Mouse (Mus musculus) layer of hippocampus, adult 11-12 months (tissue): ENCODE results near the gene Atox1.
A peak's percentile ranks its signal among the peaks of the same experiment; 100 is the strongest.
"Not testable (repeated sequence)": the region's sequence is repeated elsewhere in the genome, so short reads cannot be mapped to it uniquely, and the experiment has no call there.

ENCODE experiments used
- DNase-seq: peaks from one replicate; pipeline ENCODE4 v3.0.0; 2022; ENCODE audit warnings: low spot score

Atox1 gene

GRCm38 (mm10) chr11:55450311-55450710 lies 10.7 kb downstream of the Atox1 start:
- no peak for DNase-seq

GRCm38 (mm10) chr11:55449531-55449930 lies 11.5 kb downstream of the Atox1 start:
- DNase-seq = no peak

- peak; percentile 84 for DNase-seq
Observed at GRCm38 (mm10) chr11:55446579-55446978, 14.5 kb downstream of the Atox1 start.

- DNase-seq = peak; percentile 76
Observed at GRCm38 (mm10) chr11:55444772-55445171, 16.3 kb downstream of the Atox1 start.

GRCm38 (mm10) chr11:55439718-55440117 lies 21.3 kb downstream of the Atox1 start:
- DNase-seq = no peak

- no peak for DNase-seq
Observed at GRCm38 (mm10) chr11:55438031-55438430, 23.0 kb downstream of the Atox1 start.

GRCm38 (mm10) chr11:55436089-55436488 lies 24.9 kb downstream of the Atox1 start:
- DNase-seq = no peak

- DNase-seq = peak; percentile 40
Observed at GRCm38 (mm10) chr11:55432981-55433380, 28.1 kb downstream of the Atox1 start.

GRCm38 (mm10) chr11:55429973-55430372 lies 31.1 kb downstream of the Atox1 start:
- DNase-seq = no peak

GRCm38 (mm10) chr11:55428186-55429012 lies 32.6 kb downstream of the Atox1 start:
- DNase-seq = no peak

GRCm38 (mm10) chr11:55424746-55425360 lies 36.2 kb downstream of the Atox1 start:
- DNase-seq = no peak

- DNase-seq = peak; percentile 56
Observed at GRCm38 (mm10) chr11:55423756-55424155, 37.3 kb downstream of the Atox1 start.

GRCm38 (mm10) chr11:55422978-55423377 lies 38.1 kb downstream of the Atox1 start, which contains the start of gene Sparc:
Gene Sparc (minus strand): TSS chr11:55423183.
- no peak for DNase-seq

- peak; percentile 41 for DNase-seq
Observed at GRCm38 (mm10) chr11:55419678-55420307, 41.2 kb downstream of the Atox1 start.

- peak; percentile 67 for DNase-seq
Observed at GRCm38 (mm10) chr11:55419296-55419677, 41.8 kb downstream of the Atox1 start.

GRCm38 (mm10) chr11:55418704-55419061 lies 42.4 kb downstream of the Atox1 start:
- DNase-seq = no peak

- DNase-seq = no peak
Observed at GRCm38 (mm10) chr11:55417898-55418703, 42.9 kb downstream of the Atox1 start.

- DNase-seq = no peak
Observed at GRCm38 (mm10) chr11:55416609-55417265, 44.3 kb downstream of the Atox1 start.

- not testable (repeated sequence) for DNase-seq
Observed at GRCm38 (mm10) chr11:55415731-55416130, 45.3 kb downstream of the Atox1 start.

GRCm38 (mm10) chr11:55415036-55415704 lies 45.9 kb downstream of the Atox1 start:
- DNase-seq = no peak

GRCm38 (mm10) chr11:55414314-55414713 lies 46.7 kb downstream of the Atox1 start:
- DNase-seq = no peak
